Mouse (Mus musculus) intestine, embryonic 14.5 days (tissue): ENCODE measurements around the gene Dnajb6. TPM values are rescaled to one million over a fixed set of nuclear protein-coding genes. Genes with fewer than 3 reads are reported as not detected.

ENCODE experiments used
- ATAC-seq: fragments of 200-750 bp; cut with Nextera tagmentation; replicated peaks from 2 replicates; pipeline ENCODE4 v1.8.0; 2017; ENCODE audit warnings: low read depth, moderate number of reproducible peaks, moderate TSS enrichment, moderate library complexity; ENCODE audit not compliant: low FRiP score, low TSS enrichment
- DNase-seq: peaks from one replicate; pipeline ENCODE4 v3.0.0-alpha.2; 2018; ENCODE audit warnings: low spot score
- H3K27ac ChIP-seq: fragments of 300-500 bp; sonication (generic); 2 replicates; pipeline ENCODE4 v1.5.1; 2014; ENCODE audit warnings: low read depth, mild to moderate bottlenecking, control low read depth
- H3K27me3 ChIP-seq: fragments of 300-500 bp; sonication (generic); replicated peaks from 2 replicates; pipeline ENCODE4 v1.6.1; 2014; ENCODE audit warnings: low read length, control low read depth; ENCODE audit not compliant: control insufficient read depth, insufficient read depth
- H3K36me3 ChIP-seq: fragments of 300-500 bp; sonication (generic); 2 replicates; pipeline ENCODE4 v1.6.1; 2014; ENCODE audit warnings: low read length, control low read depth; ENCODE audit not compliant: control insufficient read depth, insufficient read depth
- H3K4me1 ChIP-seq: fragments of 300-500 bp; sonication (generic); replicated peaks from 2 replicates; pipeline ENCODE4 v1.6.1; 2014; ENCODE audit warnings: low read length, control low read depth, mixed read lengths; ENCODE audit not compliant: control insufficient read depth, insufficient read depth
- H3K4me2 ChIP-seq: fragments of 300-500 bp; sonication (generic); 2 replicates; pipeline ENCODE4 v1.6.1; 2014; ENCODE audit warnings: low read length
- H3K4me3 ChIP-seq: fragments of 300-500 bp; sonication (generic); 2 replicates; pipeline ENCODE4 v1.5.1; 2014; ENCODE audit warnings: low read depth, low read length, control low read depth, mixed read lengths
- H3K9ac ChIP-seq: fragments of 300-500 bp; sonication (generic); 2 replicates; pipeline ENCODE4 v1.6.1; 2014; ENCODE audit warnings: mild to moderate bottlenecking, low read length
- H3K9me3 ChIP-seq: fragments of 300-500 bp; sonication (generic); 2 replicates; pipeline ENCODE4 v1.6.1; 2016; ENCODE audit warnings: low read length, control low read depth; ENCODE audit not compliant: control insufficient read depth
- WGBS: fragments of 180-500 bp; shearing (Covaris S2); extraction: QIAGEN DNeasy Blood & Tissue Kit; methylation state at CpG from one replicate; pipeline ENCODE4 v1.1.7; 2014; 5-methylcytosine and 5-hydroxymethylcytosine counted together
- polyA plus RNA-seq: library from polyadenylated mRNA; unstranded; fragments of >200 nt; fragmentation: Nextera tagmentation; extraction: Ambion mirVana; gene quantifications from 2 replicates; pipeline ENCODE4 v1.2.1, GENCODE M21; 2014

Gene Dnajb6
- polyA plus RNA-seq, 1 experiment from 2014 or later: 124 TPM

DNA sequence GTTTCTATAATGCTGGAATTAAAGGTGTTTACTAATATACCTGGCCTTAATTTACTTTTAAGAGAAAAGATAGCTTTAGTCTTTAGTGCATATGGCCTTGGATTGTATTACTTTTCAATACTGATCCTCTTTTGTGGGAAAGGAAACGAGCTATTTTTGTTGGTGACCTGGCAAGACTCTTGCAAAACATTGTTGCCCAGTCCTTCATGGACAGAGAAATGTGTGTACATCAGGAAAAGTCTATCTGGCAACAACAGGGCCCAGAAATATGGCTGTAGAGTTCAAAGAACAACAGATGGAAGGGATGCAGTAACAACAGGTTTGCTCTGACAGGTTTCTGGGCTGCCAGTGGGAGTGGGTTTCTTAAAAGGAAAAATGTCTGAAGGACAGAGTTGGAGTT lies 5.2 kb downstream of the Dnajb6 start:
- no peaks in the 10 kb centered on the region for H3K9me3 ChIP-seq
- no peak overlapping the region for H3K4me2 ChIP-seq
- no peaks in the 10 kb centered on the region for H3K27me3 ChIP-seq
- no peak overlapping the region for H3K9ac ChIP-seq
- ATAC-seq (no peak), DNase-seq (no peak)
- H3K4me3 ChIP-seq: no peak overlapping the region
- H3K4me1 ChIP-seq: peaks cover 14% of the 10 kb centered on the region
- 76% methylated on average over 1 of the region's 1 CpGs for WGBS
- no peak overlapping the region for H3K27ac ChIP-seq
- peaks cover 8% of the 10 kb centered on the region; the same call in 1 of the 2 replicates for H3K36me3 ChIP-seq

DNA sequence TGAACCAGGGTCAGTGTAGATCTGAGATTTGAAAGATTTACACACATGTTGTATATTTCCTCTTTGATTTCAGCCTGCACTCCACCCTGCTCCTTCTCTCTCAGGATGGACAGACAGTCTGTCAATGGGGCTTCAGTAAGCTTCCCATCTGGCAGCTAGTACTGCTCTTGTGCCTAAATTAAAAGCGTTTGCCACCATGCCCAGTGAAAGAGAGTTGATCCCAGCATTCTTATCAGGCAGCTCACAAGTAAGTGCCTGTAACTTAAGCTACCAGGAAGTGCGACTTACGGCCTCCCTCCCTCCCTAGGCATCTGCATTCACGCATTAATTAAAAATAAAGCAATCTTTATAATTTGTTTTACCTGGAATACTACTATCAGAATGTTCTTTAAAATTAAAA lies 5.6 kb downstream of the Dnajb6 start:
- H3K36me3 ChIP-seq: peaks cover 8% of the 10 kb centered on the region; the same call in 1 of the 2 replicates
- DNase-seq (no peak), ATAC-seq (no peak)
- H3K4me2 ChIP-seq: no peak overlapping the region
- WGBS: 80% methylated on average over 4 of the region's 4 CpGs
- no peak overlapping the region for H3K4me3 ChIP-seq
- no peak overlapping the region for H3K9ac ChIP-seq
- H3K27me3 ChIP-seq: no peaks in the 10 kb centered on the region
- H3K9me3 ChIP-seq: no peaks in the 10 kb centered on the region
- no peak overlapping the region for H3K27ac ChIP-seq
- peaks cover 14% of the 10 kb centered on the region for H3K4me1 ChIP-seq

DNA sequence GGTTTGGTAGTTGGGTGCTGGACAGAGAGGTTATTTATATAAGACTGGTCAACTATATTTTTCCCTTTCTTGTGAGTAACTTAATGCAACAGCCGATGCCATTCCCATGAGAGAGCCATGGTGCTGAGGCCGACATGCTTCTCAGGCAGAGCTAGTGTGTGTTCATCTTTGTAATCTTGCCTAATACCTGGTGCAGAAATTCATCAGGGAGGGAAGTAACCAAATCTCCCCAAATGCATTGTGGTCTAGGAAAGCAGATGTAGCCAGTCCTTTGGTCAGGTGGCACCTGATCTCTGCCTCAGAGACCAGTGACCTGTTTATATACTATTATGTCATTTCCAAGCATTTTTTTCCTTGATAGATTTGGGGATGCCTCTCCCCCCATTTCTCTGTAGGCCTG lies 12.2 kb downstream of the Dnajb6 start:
- Histone ChIP-seq H3K36me3 (peaks cover 37% of the 10 kb centered on the region), H3K4me2 (no peak overlapping the region), H3K9me3 (no peaks in the 10 kb centered on the region), H3K9ac (no peak overlapping the region), H3K4me3 (no peak overlapping the region), H3K27ac (no peak overlapping the region), H3K4me1 (no peaks in the 10 kb centered on the region), H3K27me3 (no peaks in the 10 kb centered on the region)
- DNase-seq (no peak), ATAC-seq (no peak)
- 91% methylated on average over 2 of the region's 2 CpGs for WGBS

DNA sequence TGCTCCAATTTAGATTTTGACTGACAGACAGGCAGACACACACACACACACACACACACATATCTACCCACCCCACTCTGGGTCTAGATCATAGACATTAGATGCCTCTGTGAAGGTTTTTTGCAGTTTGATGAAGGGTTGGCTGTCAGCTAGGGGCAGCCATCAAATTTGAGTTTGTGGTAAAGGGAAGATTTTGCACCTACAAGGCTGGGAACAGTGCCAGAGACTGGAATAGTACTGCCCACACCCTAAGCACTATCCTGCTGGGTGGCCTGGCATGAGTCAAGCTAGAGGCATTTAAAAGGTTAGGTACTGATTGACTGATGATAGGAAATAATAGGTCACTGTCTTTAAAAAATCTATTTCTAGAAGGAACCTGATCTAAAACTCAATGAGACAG lies 15.8 kb downstream of the Dnajb6 start:
- Histone ChIP-seq H3K4me3 (no peak overlapping the region), H3K9ac (no peak overlapping the region), H3K27ac (no peak overlapping the region), H3K9me3 (no peaks in the 10 kb centered on the region), H3K36me3 (peaks cover 68% of the 10 kb centered on the region), H3K27me3 (no peaks in the 10 kb centered on the region), H3K4me1 (no peaks in the 10 kb centered on the region), H3K4me2 (no peak overlapping the region)
- DNase-seq (no peak), ATAC-seq (no peak)

DNA sequence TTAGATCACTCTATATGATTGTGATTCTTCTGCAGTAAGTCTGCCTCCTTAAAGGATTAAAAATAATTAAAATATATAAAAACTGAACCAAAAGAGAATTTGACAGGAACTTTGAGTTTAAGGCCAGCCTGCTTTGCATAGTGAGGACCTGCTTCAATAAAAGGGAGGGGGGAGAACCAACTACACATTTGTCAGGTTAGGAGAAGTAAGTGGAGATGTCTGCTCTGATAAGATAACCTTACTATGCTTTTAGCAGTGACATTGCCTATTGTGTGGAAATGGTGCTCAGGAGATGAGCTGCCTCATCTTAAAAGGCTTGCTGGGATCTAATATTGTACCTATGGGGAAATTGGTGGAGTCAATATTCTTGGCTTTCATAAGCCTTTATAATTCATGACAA lies 17.4 kb downstream of the Dnajb6 start:
- ATAC-seq (no peak), DNase-seq (no peak)
- Histone ChIP-seq H3K27ac (no peak overlapping the region), H3K4me3 (no peak overlapping the region), H3K36me3 (peaks cover 84% of the 10 kb centered on the region), H3K9me3 (no peaks in the 10 kb centered on the region), H3K4me1 (no peaks in the 10 kb centered on the region), H3K27me3 (no peaks in the 10 kb centered on the region), H3K4me2 (no peak overlapping the region), H3K9ac (no peak overlapping the region)

DNA sequence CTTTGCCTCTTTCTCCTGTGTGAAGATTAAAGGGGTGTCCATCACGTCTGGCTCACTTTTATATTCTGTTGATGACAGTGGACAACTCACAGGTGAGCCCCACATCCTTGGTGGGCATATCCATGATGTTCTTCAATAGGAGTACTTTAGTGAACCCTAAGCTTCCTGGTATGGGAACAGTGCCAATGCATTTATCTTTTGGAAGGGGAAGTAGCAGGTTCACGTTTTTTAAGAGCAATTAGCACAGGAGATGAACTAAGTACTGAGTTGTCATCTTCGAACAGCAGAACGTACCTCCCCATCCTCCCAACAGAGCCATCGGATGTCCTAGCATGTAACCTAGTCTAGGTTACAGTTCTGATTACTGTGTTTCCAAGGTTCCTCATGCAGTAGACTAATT lies 23.8 kb downstream of the Dnajb6 start:
- 80% methylated on average over 5 of the region's 5 CpGs for WGBS
- Histone ChIP-seq H3K9me3 (no peaks in the 10 kb centered on the region), H3K4me2 (no peak overlapping the region), H3K9ac (no peak overlapping the region), H3K27me3 (no peaks in the 10 kb centered on the region), H3K36me3 (peaks cover 90% of the 10 kb centered on the region), H3K27ac (no peak overlapping the region), H3K4me3 (no peak overlapping the region), H3K4me1 (no peaks in the 10 kb centered on the region)
- DNase-seq: no peak
- no peak for ATAC-seq

DNA sequence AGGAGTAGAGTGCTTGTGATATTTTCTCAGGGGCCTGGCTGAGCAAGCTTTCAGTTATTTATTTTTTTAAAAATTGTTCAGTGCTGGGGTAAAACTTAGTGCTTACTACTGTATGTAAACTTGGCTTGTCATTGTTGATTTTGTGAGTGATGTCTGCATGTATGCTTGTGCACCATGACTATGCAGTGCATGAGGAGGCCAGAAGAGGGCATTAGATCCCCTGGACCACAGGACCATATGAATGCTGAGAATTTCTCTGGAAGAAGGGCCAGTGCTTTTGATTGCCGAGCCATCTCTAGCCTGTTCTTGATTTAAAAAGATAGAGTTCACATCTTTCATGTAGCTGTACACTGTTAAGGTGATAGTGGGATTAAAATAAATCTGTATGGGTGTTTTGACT lies 35.4 kb downstream of the Dnajb6 start:
- no peak overlapping the region for H3K4me3 ChIP-seq
- no peak overlapping the region for H3K27ac ChIP-seq
- H3K36me3 ChIP-seq: peaks cover 46% of the 10 kb centered on the region
- no peaks in the 10 kb centered on the region for H3K4me1 ChIP-seq
- DNase-seq (no peak), ATAC-seq (no peak)
- WGBS: 86% methylated on average over 1 of the region's 1 CpGs
- H3K4me2 ChIP-seq: no peak overlapping the region
- no peaks in the 10 kb centered on the region for H3K9me3 ChIP-seq
- no peaks in the 10 kb centered on the region for H3K27me3 ChIP-seq
- no peak overlapping the region for H3K9ac ChIP-seq

DNA sequence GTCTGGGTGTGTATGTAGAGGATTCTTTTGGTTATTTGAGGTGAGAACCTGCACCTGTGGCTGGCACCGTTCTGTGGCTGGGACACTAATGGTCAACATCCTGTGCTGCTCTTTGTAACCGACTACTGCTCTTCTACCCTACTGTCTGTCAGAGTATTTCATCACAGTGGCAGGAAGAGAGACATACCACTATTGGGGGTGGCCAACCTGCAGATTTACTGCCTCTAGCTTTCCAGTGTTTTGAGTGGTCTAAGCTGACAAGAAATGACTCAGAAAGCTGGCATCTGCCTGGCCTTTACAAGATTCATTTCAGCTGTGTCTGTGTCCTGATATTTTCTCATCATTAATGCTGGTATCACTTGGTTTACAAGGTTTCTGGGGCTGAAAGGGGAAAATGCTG lies 36.5 kb downstream of the Dnajb6 start:
- 59% methylated on average over 2 of the region's 2 CpGs for WGBS
- Histone ChIP-seq H3K4me3 (no peak overlapping the region), H3K9me3 (no peaks in the 10 kb centered on the region), H3K36me3 (peaks cover 43% of the 10 kb centered on the region), H3K4me2 (no peak overlapping the region), H3K4me1 (no peaks in the 10 kb centered on the region), H3K27ac (no peak overlapping the region), H3K9ac (no peak overlapping the region), H3K27me3 (no peaks in the 10 kb centered on the region)
- ATAC-seq: no peak
- DNase-seq: no peak

DNA sequence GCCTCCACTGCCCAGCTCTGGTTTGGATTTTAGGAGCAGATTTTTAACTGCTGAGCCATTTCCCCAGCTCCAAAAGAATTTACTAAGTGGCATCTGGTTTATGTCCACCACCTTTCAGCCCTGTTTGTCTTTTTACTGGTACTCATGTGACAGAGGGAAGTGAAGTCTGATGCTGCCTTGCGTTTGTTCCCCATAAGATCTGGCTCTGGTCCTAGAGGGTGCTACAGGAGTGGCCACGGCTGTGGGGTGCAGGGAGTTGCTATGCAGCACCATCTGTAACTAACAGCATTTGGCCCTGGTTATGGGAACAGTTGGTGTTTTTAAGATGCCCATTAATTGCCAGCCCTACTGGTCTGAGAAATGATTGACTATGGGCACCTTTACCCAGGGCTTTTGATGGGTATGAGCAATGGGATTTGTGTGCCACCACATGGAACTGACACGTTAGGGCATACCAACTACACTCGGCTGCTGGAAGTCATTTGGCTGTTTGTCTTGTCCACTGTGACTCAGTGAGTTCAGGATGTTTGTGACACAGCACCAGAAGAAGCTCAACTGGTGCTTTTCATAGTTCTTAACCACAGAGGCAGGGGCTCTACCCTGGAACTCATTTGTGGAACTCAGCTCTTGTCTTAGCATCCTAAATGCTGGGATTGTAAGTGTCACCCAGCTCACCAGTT lies 37.3 kb downstream of the Dnajb6 start:
- WGBS: 61% methylated on average over 4 of the region's 4 CpGs
- Histone ChIP-seq H3K27me3 (no peaks in the 10 kb centered on the region), H3K4me3 (no peak overlapping the region), H3K9ac (no peak overlapping the region), H3K36me3 (peaks cover 40% of the 10 kb centered on the region), H3K27ac (no peak overlapping the region), H3K4me2 (no peak overlapping the region), H3K4me1 (no peaks in the 10 kb centered on the region), H3K9me3 (no peaks in the 10 kb centered on the region)
- DNase-seq (no peak), ATAC-seq (no peak)
